Mouse (Mus musculus) midbrain, embryonic 14.5 days (tissue): ENCODE results near the gene Tmem247. TPM values are rescaled to one million over a fixed set of nuclear protein-coding genes. Genes with fewer than 3 reads are reported as not detected.

Experiments used
- ATAC-seq: fragments of 200-750 bp; cut with Nextera tagmentation; 2 replicates; pipeline ENCODE4 v1.8.0; 2017; ENCODE audit warnings: moderate number of reproducible peaks, moderate library complexity; ENCODE audit not compliant: low FRiP score, low TSS enrichment
- DNase-seq: peaks from one replicate; pipeline ENCODE4 v3.0.0-alpha.2; 2015
- H3K27ac ChIP-seq: fragments of 300-500 bp; sonication (generic); replicated peaks from 2 replicates; pipeline ENCODE4 v1.5.1; 2014; ENCODE audit warnings: mild to moderate bottlenecking, low read depth, low read length, moderate library complexity
- H3K27me3 ChIP-seq: fragments of 300-500 bp; sonication (generic); 2 replicates; pipeline ENCODE4 v1.6.1; 2014; ENCODE audit warnings: low read length, control low read depth, mixed read lengths; ENCODE audit not compliant: control insufficient read depth, insufficient read depth
- H3K36me3 ChIP-seq: fragments of 300-500 bp; sonication (generic); 2 replicates; pipeline ENCODE4 v1.6.1; 2014; ENCODE audit warnings: low read length, control low read depth; ENCODE audit not compliant: control insufficient read depth, insufficient read depth
- H3K4me1 ChIP-seq: fragments of 300-500 bp; sonication (generic); 2 replicates; pipeline ENCODE4 v1.6.1; 2014; ENCODE audit warnings: mild to moderate bottlenecking, antibody characterized with exemption, low read length, control low read depth; ENCODE audit not compliant: control insufficient read depth, insufficient read depth
- H3K4me2 ChIP-seq: fragments of 300-500 bp; sonication (generic); 2 replicates; pipeline ENCODE4 v1.6.1; 2014; ENCODE audit warnings: mild to moderate bottlenecking, low read length, moderate library complexity
- H3K4me3 ChIP-seq: fragments of 300-500 bp; sonication (generic); replicated peaks from 2 replicates; pipeline ENCODE4 v1.5.1; 2014; ENCODE audit warnings: low read depth, low read length
- H3K9ac ChIP-seq: fragments of 300-500 bp; sonication (generic); replicated peaks from 2 replicates; pipeline ENCODE4 v1.6.1; 2014; ENCODE audit warnings: mild to moderate bottlenecking, low read length, moderate library complexity
- H3K9me3 ChIP-seq: fragments of 300-500 bp; sonication (generic); 2 replicates; pipeline ENCODE4 v1.6.1; 2016; ENCODE audit warnings: low read length, control low read depth, mixed read lengths; ENCODE audit not compliant: control insufficient read depth
- WGBS: fragments of 180-500 bp; shearing (Covaris S2); extraction: QIAGEN DNeasy Blood & Tissue Kit; methylation state at CpG from one replicate; pipeline ENCODE4 v1.1.7; 2014; 5-methylcytosine and 5-hydroxymethylcytosine counted together
- polyA plus RNA-seq: library from polyadenylated mRNA; unstranded; fragments of >200 nt; fragmentation: Nextera tagmentation; extraction: Ambion mirVana; gene quantifications from 2 replicates; pipeline ENCODE4 v1.2.1, GENCODE M21; 2014

The Tmem247 gene
- polyA plus RNA-seq, 1 experiment from 2014 or later = not detected

DNA sequence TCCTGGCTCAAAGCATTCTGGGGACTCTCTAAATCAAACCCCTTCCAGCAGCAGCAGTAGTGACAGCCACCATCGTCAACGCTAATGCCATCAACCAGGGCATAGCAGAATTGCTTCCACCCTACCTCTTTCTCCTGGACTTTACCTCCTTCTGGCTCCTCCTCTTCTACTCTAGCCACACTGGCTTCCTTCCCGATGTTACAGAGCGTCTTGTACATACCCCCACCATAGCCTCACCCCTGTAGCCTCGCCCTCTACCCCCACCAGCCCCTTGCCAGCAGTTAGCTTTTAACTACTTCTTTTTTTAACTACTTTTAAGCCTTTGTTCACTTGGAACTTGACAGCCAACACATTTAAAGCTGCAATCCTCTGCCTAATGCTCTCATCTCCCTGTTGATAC is 17.3 kb upstream of the Tmem247 start:
- H3K36me3 ChIP-seq = no peaks in the 10 kb centered on the region
- WGBS = 91% methylated on average over 5 of the region's 5 CpGs

GRCm38 (mm10) chr17:86900564-86900963 is 16.6 kb upstream of the Tmem247 start:
- Histone ChIP-seq H3K9me3 (no peaks in the 10 kb centered on the region), H3K4me1 (peaks cover 12% of the 10 kb centered on the region; the same call in 1 of the 2 replicates), H3K4me2 (no peak overlapping the region), H3K9ac (no peak overlapping the region), H3K4me3 (no peak overlapping the region), H3K27me3 (0 out of 2 replicates have a peak, but pooled peaks cover 3% of the 10 kb centered on the region), H3K36me3 (no peaks in the 10 kb centered on the region), H3K27ac (no peak overlapping the region)
- 80% methylated on average over 5 of the region's 5 CpGs for WGBS
- DNase-seq (no peak), ATAC-seq (no peak)

More for the DNA sequence above, 17.3 kb upstream of the Tmem247 start:
- Histone ChIP-seq H3K4me2 (no peak overlapping the region), H3K27ac (no peak overlapping the region), H3K9ac (no peak overlapping the region), H3K4me1 (peaks cover 8% of the 10 kb centered on the region; the same call in 1 of the 2 replicates), H3K27me3 (0 out of 2 replicates have a peak, but pooled peaks cover 3% of the 10 kb centered on the region), H3K9me3 (no peaks in the 10 kb centered on the region), H3K4me3 (no peak overlapping the region)
- ATAC-seq = no peak
- DNase-seq = no peak

- H3K27me3 ChIP-seq = 0 out of 2 replicates have a peak, but pooled peaks cover 3% of the 10 kb centered on the region
- H3K4me2 ChIP-seq = no peak overlapping the region
- no peak for DNase-seq
- 94% methylated on average over 14 of the region's 14 CpGs for WGBS
- no peak overlapping the region for H3K9ac ChIP-seq
- no peak overlapping the region for H3K27ac ChIP-seq
- H3K4me1 ChIP-seq = peaks cover 12% of the 10 kb centered on the region; the same call in 1 of the 2 replicates
- ATAC-seq = no peak
- no peaks in the 10 kb centered on the region for H3K36me3 ChIP-seq
- H3K4me3 ChIP-seq = no peak overlapping the region
- H3K9me3 ChIP-seq = no peaks in the 10 kb centered on the region
Observed at GRCm38 (mm10) chr17:86902399-86903067, 14.6 kb upstream of the Tmem247 start.

GRCm38 (mm10) chr17:86903596-86903995 is 13.6 kb upstream of the Tmem247 start:
- ATAC-seq = no peak
- Histone ChIP-seq H3K27ac (no peak overlapping the region), H3K9me3 (no peaks in the 10 kb centered on the region), H3K4me3 (no peak overlapping the region), H3K4me2 (no peak overlapping the region), H3K36me3 (no peaks in the 10 kb centered on the region), H3K4me1 (peaks cover 12% of the 10 kb centered on the region; the same call in 1 of the 2 replicates), H3K27me3 (0 out of 2 replicates have a peak, but pooled peaks cover 3% of the 10 kb centered on the region), H3K9ac (no peak overlapping the region)
- WGBS = 56% methylated on average over 7 of the region's 7 CpGs
- DNase-seq = no peak

GRCm38 (mm10) chr17:86904206-86904605 is 12.9 kb upstream of the Tmem247 start:
- Histone ChIP-seq H3K4me2 (no peak overlapping the region), H3K27me3 (0 out of 2 replicates have a peak, but pooled peaks cover 3% of the 10 kb centered on the region), H3K9ac (no peak overlapping the region), H3K4me3 (no peak overlapping the region), H3K9me3 (no peaks in the 10 kb centered on the region), H3K4me1 (peaks cover 12% of the 10 kb centered on the region; the same call in 1 of the 2 replicates), H3K27ac (no peak overlapping the region), H3K36me3 (no peaks in the 10 kb centered on the region)
- DNase-seq = no peak
- no peak for ATAC-seq
- WGBS = 81% methylated on average over 3 of the region's 3 CpGs

DNA sequence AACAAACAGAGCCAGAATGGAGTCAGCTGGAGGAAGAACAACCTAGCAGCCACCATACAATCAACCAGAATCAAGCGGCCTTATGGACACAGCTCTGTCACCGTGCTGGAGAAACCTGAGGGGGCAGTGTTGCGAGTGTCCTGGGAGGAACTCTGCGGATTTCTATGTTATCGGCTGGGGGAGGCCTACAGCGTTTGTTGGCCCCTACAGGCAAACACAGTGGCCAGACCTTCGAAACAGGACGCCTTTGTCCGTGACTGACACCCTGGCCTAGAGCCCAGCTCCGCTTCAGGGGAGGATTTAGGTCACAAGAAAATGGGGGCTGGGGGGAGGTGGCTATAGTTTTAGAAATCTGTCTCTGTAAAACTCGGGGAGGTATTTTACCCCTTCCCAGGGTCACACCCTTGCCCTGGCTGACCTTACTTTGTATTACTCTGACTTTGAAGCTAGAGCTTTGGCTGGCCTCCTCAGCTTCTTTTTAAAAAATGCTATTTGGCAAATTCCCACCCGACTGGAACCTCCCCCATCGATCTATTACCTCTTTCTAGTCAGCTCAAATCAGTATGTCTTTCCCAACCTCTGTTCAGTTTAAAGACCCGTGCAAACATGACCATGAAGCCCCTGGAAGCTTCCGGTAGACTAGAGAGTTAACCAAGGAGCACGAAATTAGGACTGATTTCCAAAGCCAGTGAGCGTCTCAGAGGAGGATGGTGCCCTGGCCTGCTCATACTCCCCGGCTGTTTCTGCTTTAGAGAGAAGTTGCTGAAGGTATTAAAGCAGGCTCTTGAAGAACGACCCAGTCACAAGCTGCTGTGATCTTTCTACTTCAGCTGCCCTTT is 11.6 kb upstream of the Tmem247 start:
- H3K4me2 ChIP-seq = peak overlapping the region; percentile 24; the same call in 1 of the 2 replicates
- 0 out of 2 replicates have a peak, but pooled peaks cover 3% of the 10 kb centered on the region for H3K27me3 ChIP-seq
- 8% methylated on average over 19 of the region's 19 CpGs for WGBS
- no peaks in the 10 kb centered on the region for H3K36me3 ChIP-seq
- peak overlapping the region; percentile 2; the same call in 1 of the 2 replicates for H3K9ac ChIP-seq
- no peak overlapping the region for H3K4me3 ChIP-seq
- peak overlapping the region; percentile 62 for H3K27ac ChIP-seq
- peak; percentile 72 for ATAC-seq
- peak; percentile 80 for DNase-seq
- H3K4me1 ChIP-seq = peaks cover 12% of the 10 kb centered on the region; the same call in 1 of the 2 replicates
- H3K9me3 ChIP-seq = no peaks in the 10 kb centered on the region

DNA sequence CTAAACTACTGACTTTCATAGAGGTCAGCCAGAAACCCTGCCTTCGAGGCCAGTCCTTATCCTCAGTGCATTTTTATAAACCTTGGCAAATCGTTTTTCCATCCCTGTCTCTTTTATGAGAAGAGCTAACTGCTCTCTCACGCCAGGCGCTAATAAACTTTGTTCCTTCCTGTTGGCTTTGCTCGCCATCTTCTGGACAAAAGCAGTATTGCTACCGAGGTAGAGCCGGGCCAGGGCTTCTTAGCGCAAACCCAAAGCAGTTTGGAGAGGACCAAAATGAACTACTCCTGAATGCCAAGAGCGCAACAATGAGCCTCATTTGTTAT is 11.0 kb upstream of the Tmem247 start:
- H3K4me1 ChIP-seq = peaks cover 9% of the 10 kb centered on the region; the same call in 1 of the 2 replicates
- peak overlapping the region; percentile 62; the same call in 1 of the 2 replicates for H3K27ac ChIP-seq
- 2% methylated on average over 9 of the region's 9 CpGs for WGBS
- H3K9ac ChIP-seq = no peak overlapping the region
- H3K4me2 ChIP-seq = peak overlapping the region; percentile 24; the same call in 1 of the 2 replicates
- no peaks in the 10 kb centered on the region for H3K36me3 ChIP-seq
- no peak overlapping the region for H3K4me3 ChIP-seq
- ATAC-seq = no peak
- H3K9me3 ChIP-seq = no peaks in the 10 kb centered on the region
- 0 out of 2 replicates have a peak, but pooled peaks cover 3% of the 10 kb centered on the region for H3K27me3 ChIP-seq
- peak; percentile 93 for DNase-seq

- ATAC-seq (no peak), DNase-seq (peak; percentile 16)
- H3K4me1 ChIP-seq = peaks cover 9% of the 10 kb centered on the region; the same call in 1 of the 2 replicates
- no peak overlapping the region for H3K4me2 ChIP-seq
- no peaks in the 10 kb centered on the region for H3K36me3 ChIP-seq
- WGBS = 37% methylated on average over 6 of the region's 6 CpGs
- 0 out of 2 replicates have a peak, but pooled peaks cover 3% of the 10 kb centered on the region for H3K27me3 ChIP-seq
- H3K27ac ChIP-seq = no peak overlapping the region
- no peak overlapping the region for H3K4me3 ChIP-seq
- no peak overlapping the region for H3K9ac ChIP-seq
- H3K9me3 ChIP-seq = no peaks in the 10 kb centered on the region
Observed at GRCm38 (mm10) chr17:86906601-86907000, 10.5 kb upstream of the Tmem247 start.
